Mouse (Mus musculus) small intestine, adult 2 months (tissue): Measurements from ENCODE around the gene Mad1l1. TPM values are rescaled to one million over a fixed set of nuclear protein-coding genes. Genes with fewer than 3 reads are reported as not detected.

Experiments
- H3K27ac ChIP-seq: fragments of 200-500 bp; 2 replicates; pipeline ENCODE4 v1.5.1; 2012; ENCODE audit warnings: low read depth, low read length, control low read depth, inconsistent platforms; ENCODE audit not compliant: insufficient read depth
- H3K27me3 ChIP-seq: fragments of 200-500 bp; 2 replicates; pipeline ENCODE4 v1.6.1; 2012; ENCODE audit warnings: mild to moderate bottlenecking, moderate library complexity, low read length, inconsistent platforms; ENCODE audit not compliant: control insufficient read depth, insufficient read depth
- H3K36me3 ChIP-seq: fragments of 200-500 bp; 2 replicates; pipeline ENCODE4 v1.6.1; 2012; ENCODE audit warnings: mild to moderate bottlenecking, low read length, control low read depth, inconsistent platforms; ENCODE audit not compliant: control insufficient read depth, insufficient read depth
- H3K4me1 ChIP-seq: fragments of 200-500 bp; 2 replicates; pipeline ENCODE4 v1.6.1; 2012; ENCODE audit warnings: low read length, inconsistent platforms, mixed read lengths; ENCODE audit not compliant: control insufficient read depth, insufficient read depth, insufficient read length
- H3K4me3 ChIP-seq: fragments of 200-500 bp; 2 replicates; pipeline ENCODE4 v1.5.1; 2012; ENCODE audit warnings: low read depth, mild to moderate bottlenecking, control low read depth, inconsistent platforms, low read length, moderate library complexity
- CTCF ChIP-seq: fragments of 200-500 bp; IDR thresholded peaks from 2 replicates; pipeline ENCODE4 v1.5.1; 2012; ENCODE audit warnings: low read depth, mild to moderate bottlenecking, control low read depth, inconsistent platforms, low read length, moderate library complexity, mixed read lengths; ENCODE audit not compliant: insufficient replicate concordance, insufficient read length; ENCODE audit errors: extremely low read depth
- POLR2A ChIP-seq: fragments of 200-500 bp; IDR thresholded peaks from 2 replicates; pipeline ENCODE4 v1.6.1; 2012; ENCODE audit warnings: low read depth, mild to moderate bottlenecking, control low read depth, inconsistent platforms, low read length, moderate library complexity
- WGBS: fragments of 180-500 bp; shearing (Covaris S2); methylation state at CpG from one replicate; pipeline ENCODE4 v1.1.7; 2018; 5-methylcytosine and 5-hydroxymethylcytosine counted together
- polyA plus RNA-seq: library from polyadenylated mRNA; depleted of rRNA; stranded (reverse); fragments of >200 nt; gene quantifications from 2 replicates; pipeline ENCODE4 v1.2.3, GENCODE M21; 2012

Gene Mad1l1
- polyA plus RNA-seq, 1 experiment, result 22.9 TPM

DNA sequence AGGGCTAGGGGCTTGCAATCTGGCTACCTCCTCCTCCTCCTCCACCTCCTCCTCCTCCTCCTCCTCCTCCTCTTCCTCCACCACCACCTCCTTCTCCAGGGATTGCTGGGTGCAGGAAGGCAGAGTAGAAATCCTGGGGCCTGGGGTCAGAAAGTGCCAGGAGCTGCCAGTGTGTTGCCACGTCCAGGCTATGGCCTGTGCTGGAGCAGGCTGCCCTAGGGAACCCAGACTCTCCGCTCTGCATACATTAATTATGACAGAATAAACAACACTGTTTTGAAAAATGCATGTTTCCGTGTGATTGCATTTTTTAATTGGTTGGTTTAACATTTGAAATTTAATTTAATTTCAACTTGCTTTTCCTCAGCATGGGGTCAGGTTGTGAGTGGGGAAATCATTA lies 285.7 kb downstream of the Mad1l1 start:
- Histone ChIP-seq H3K4me3 (no peak overlapping the region), H3K36me3 (no peaks in the 10 kb centered on the region)
- 89% methylated on average over 3 of the region's 3 CpGs for WGBS

DNA sequence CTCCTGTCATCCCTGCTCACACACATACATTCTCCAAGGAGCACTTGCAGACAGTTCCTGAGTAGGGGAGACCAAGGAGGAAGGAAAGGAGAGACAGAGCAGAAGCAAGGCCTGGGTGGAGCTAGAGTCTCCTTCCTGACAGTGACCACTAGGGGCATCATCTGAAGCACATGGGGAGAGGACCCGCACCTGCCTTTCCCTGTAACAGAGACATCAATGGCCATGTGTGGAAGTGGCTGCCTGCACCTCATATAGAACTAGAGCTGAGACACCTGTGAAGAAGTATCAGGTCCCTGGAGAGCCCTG lies 286.4 kb downstream of the Mad1l1 start:
- Histone ChIP-seq H3K27ac (peak overlapping the region; percentile 26), H3K27me3 (no peaks in the 10 kb centered on the region), H3K4me3 (no peak overlapping the region), H3K4me1 (peaks cover 16% of the 10 kb centered on the region; the same call in 1 of the 2 replicates), H3K36me3 (no peaks in the 10 kb centered on the region)
- TF ChIP-seq CTCF, result peak; percentile 58; the same call in 1 of the 2 replicates
- TF ChIP-seq POLR2A, result no peak
- 8% methylated on average over 1 of the region's 1 CpGs for WGBS

More for the DNA sequence above, 285.7 kb downstream of the Mad1l1 start:
- Histone ChIP-seq H3K4me1 (peaks cover 16% of the 10 kb centered on the region; the same call in 1 of the 2 replicates), H3K27ac (no peak overlapping the region), H3K27me3 (no peaks in the 10 kb centered on the region)
- TF ChIP-seq CTCF (no peak), POLR2A (no peak)

DNA sequence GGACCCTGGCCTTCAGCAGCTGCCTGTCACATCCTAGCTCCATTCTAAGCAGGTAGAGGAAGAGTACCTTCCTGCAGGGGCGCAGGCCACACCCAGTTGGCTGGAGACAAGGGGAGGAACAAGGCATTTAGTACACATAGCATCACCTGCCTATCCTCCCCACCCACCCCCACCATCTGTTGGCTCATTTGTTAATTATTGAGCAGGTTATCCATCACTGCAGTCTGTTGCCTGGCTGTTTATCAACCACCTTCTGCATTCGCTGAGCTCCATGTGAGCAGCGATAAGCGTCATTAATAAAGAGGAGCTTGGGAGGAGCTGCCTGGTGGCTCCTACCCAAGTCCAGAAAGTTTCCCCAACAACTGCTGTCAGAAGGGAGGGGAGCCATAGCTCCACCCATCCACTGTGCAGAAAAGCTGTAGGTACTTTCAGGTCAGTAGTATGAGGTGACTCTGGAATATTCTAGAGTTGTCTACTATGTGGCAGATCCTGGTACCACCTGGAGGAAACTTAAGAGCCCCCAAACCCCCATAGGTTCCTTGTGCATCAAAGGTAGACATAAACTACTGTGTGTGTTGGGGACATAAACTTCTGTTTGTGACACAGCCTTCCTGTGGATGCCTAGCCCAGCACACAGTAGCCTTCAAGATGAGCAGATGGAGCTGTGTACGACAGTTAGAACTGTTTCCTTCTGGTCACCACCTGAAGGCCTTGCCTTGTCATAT lies 286.9 kb downstream of the Mad1l1 start:
- peak overlapping the region; percentile 26 for H3K27ac ChIP-seq
- H3K36me3 ChIP-seq, result no peaks in the 10 kb centered on the region
- no peak for TF ChIP-seq POLR2A
- no peak for TF ChIP-seq CTCF
- WGBS, result 28% methylated on average over 5 of the region's 5 CpGs
- H3K4me1 ChIP-seq, result peaks cover 16% of the 10 kb centered on the region; the same call in 1 of the 2 replicates
- no peak overlapping the region for H3K4me3 ChIP-seq
- H3K27me3 ChIP-seq, result no peaks in the 10 kb centered on the region

DNA sequence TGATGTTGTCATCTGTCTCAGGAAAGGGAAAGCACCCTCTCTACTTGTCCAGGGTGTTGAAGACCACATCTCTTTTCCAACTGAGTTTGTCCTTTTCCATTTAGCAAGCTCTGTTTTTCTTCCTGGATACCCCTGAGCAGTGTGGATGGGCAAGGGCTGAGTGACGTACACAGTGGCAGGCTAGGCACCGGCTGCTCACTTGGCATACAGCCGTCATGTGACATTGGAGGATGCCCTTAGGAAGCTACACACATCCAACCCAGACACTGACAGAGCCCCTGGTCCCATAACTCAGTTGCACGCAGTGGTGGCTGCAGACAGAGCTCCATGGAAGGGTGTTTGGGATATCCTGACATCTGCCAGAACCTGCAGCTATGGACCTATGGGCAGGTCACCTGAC lies 295.0 kb downstream of the Mad1l1 start:
- 96% methylated on average over 4 of the region's 4 CpGs for WGBS
- no peak for TF ChIP-seq CTCF
- TF ChIP-seq POLR2A, result no peak

DNA sequence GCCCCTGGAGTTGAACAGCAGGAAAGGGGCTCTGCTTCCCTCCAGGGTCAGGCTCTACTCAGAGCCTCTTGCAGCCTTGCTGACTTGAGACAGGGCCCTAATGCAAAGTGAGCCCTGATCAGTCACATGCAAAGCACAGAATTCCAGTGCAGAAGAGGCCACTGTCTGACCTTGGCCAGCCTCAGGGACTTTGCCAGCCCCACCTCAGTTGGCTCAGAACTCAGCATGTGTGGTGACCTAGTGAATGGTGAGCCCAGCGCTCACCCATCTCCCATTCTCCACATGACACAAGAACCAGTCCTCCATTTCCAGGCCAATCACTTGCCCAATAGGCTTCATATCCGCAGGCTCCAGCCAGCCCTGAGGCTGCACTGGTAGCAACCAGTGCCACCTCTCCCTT lies 296.1 kb downstream of the Mad1l1 start:
- TF ChIP-seq POLR2A, result no peak
- TF ChIP-seq CTCF, result no peak
- no peak overlapping the region for H3K27ac ChIP-seq
- H3K4me1 ChIP-seq, result no peaks in the 10 kb centered on the region
- H3K27me3 ChIP-seq, result no peaks in the 10 kb centered on the region
- H3K4me3 ChIP-seq, result no peak overlapping the region
- H3K36me3 ChIP-seq, result no peaks in the 10 kb centered on the region
- 100% methylated on average over 2 of the region's 2 CpGs for WGBS

More for the DNA sequence above, 295.0 kb downstream of the Mad1l1 start:
- no peaks in the 10 kb centered on the region for H3K36me3 ChIP-seq
- no peaks in the 10 kb centered on the region for H3K27me3 ChIP-seq
- H3K4me3 ChIP-seq, result no peak overlapping the region
- no peaks in the 10 kb centered on the region for H3K4me1 ChIP-seq
- H3K27ac ChIP-seq, result no peak overlapping the region

DNA sequence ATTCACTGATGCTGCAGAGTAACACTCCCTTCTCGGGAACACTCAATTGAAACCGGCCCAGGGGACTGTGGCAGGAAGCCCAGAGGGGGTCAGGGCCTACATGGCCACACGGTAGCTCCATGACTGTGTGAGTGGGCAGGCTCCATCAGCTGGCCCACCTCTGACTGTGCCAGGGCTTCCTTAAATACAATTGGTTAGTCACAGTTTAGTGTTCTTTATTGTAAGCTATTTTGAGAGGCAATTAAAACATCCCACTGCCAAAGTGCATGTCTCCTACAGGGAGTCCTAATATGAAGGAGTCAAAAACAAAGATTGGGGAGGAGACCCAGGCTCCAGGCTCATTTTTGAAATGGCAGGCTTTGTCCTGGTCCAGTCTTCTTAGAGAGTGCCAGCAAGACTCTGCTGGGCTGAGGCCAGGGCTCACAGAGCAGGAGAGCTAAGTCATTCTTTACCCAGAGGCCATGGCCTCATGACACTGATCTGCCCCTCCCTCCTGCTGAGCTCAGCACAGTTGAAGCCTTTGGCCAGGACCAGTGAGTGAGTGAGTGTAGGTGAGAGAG lies 297.3 kb downstream of the Mad1l1 start:
- Histone ChIP-seq H3K4me3 (no peak overlapping the region), H3K27ac (no peak overlapping the region), H3K36me3 (no peaks in the 10 kb centered on the region), H3K4me1 (no peaks in the 10 kb centered on the region), H3K27me3 (no peaks in the 10 kb centered on the region)
- TF ChIP-seq POLR2A (no peak), CTCF (no peak)
- whole genome bisulfite sequencing, result 75% methylated on average over 3 of the region's 3 CpGs

DNA sequence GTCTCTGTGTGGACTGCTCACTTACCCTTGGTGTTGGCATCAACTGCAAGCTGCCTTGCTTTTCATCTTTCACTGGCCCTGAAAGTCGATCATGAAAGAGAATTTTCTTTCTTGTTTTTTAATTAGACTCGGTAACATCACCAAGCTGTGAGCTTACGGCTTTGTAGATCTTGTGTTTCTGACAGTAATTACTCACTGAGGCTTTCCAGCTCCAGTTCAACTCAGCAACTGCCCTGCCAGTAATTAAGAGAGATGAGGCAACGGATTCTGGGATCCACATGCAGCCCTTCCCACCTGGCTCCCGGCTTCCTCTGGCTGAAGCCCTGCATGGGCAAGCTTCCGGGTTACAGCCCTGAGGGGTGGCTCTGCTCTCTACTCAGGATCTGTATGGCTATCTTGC lies 298.5 kb downstream of the Mad1l1 start:
- no peaks in the 10 kb centered on the region for H3K4me1 ChIP-seq
- no peak overlapping the region for H3K27ac ChIP-seq
- H3K4me3 ChIP-seq, result no peak overlapping the region
- TF ChIP-seq POLR2A (no peak), CTCF (no peak)
- no peaks in the 10 kb centered on the region for H3K36me3 ChIP-seq
- WGBS, result 90% methylated on average over 6 of the region's 6 CpGs
- H3K27me3 ChIP-seq, result no peaks in the 10 kb centered on the region

DNA sequence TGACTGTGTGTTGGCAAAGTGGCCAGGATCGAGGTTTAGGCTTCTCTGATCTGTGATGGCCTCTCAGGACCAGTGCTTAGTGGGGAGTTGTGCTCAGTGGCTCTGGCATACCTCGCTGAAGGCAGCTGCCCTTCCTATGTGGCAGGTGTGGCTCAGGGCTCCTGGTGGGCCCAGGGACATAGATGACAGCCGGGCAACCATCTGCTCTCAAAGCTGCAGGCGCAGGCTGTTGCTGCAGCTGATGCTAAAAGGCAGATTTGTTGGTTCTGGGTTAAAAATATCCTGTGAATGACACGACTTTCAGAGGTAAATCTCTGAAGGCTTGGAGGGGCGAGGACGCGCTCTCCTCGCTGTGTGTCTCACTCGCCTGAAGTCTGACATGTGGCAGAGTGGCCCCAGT lies 299.6 kb downstream of the Mad1l1 start:
- Histone ChIP-seq H3K36me3 (no peaks in the 10 kb centered on the region), H3K4me3 (no peak overlapping the region), H3K4me1 (no peaks in the 10 kb centered on the region), H3K27me3 (no peaks in the 10 kb centered on the region), H3K27ac (no peak overlapping the region)
- WGBS, result 86% methylated on average over 10 of the region's 10 CpGs
- TF ChIP-seq POLR2A, result no peak
- TF ChIP-seq CTCF, result no peak
